Mouse (Mus musculus) embryonic facial prominence, embryonic 13.5 days (tissue): ENCODE results near the gene Syne2. TPM values are rescaled to one million over a fixed set of nuclear protein-coding genes. Genes with fewer than 3 reads are reported as not detected.

Experiments
- ATAC-seq: fragments of 200-750 bp; cut with Nextera tagmentation; 2 replicates; pipeline ENCODE4 v1.8.0; 2017; ENCODE audit warnings: low read depth; ENCODE audit not compliant: insufficient number of reproducible peaks, insufficient read depth, low FRiP score, low TSS enrichment
- H3K27ac ChIP-seq: fragments of 300-500 bp; sonication (generic); 2 replicates; pipeline ENCODE4 v1.5.1; 2015; ENCODE audit warnings: moderate library complexity, mild to moderate bottlenecking, inconsistent platforms
- H3K27me3 ChIP-seq: fragments of 300-500 bp; sonication (generic); 2 replicates; pipeline ENCODE4 v1.6.1; 2015; ENCODE audit warnings: mild to moderate bottlenecking, inconsistent platforms
- H3K36me3 ChIP-seq: fragments of 300-500 bp; sonication (generic); 2 replicates; pipeline ENCODE4 v1.6.1; 2015; ENCODE audit warnings: mild to moderate bottlenecking, inconsistent platforms
- H3K4me1 ChIP-seq: fragments of 300-500 bp; sonication (generic); 2 replicates; pipeline ENCODE4 v1.6.1; 2015; ENCODE audit warnings: inconsistent platforms
- H3K4me2 ChIP-seq: fragments of 300-500 bp; sonication (generic); 2 replicates; pipeline ENCODE4 v1.6.1; 2015; ENCODE audit warnings: moderate library complexity, mild to moderate bottlenecking, inconsistent platforms
- H3K4me3 ChIP-seq: fragments of 300-500 bp; sonication (generic); 2 replicates; pipeline ENCODE4 v1.5.1; 2015; ENCODE audit warnings: mild to moderate bottlenecking, inconsistent platforms
- H3K9ac ChIP-seq: fragments of 300-500 bp; sonication (generic); 2 replicates; pipeline ENCODE4 v1.6.1; 2015; ENCODE audit warnings: mild to moderate bottlenecking, inconsistent platforms
- H3K9me3 ChIP-seq: fragments of 300-500 bp; sonication (generic); 2 replicates; pipeline ENCODE4 v1.6.1; 2016; ENCODE audit warnings: inconsistent platforms
- WGBS: fragments of 180-500 bp; shearing (Covaris S2); methylation state at CpG from one replicate; pipeline ENCODE4 v1.1.7; 2015; ENCODE audit warnings: mixed read lengths; 5-methylcytosine and 5-hydroxymethylcytosine counted together
- polyA plus RNA-seq: library from polyadenylated mRNA; unstranded; fragments of >200 nt; fragmentation: Nextera tagmentation; extraction: Ambion mirVana; gene quantifications from 2 replicates; pipeline ENCODE4 v1.2.1, GENCODE M21; 2015

Gene Syne2
- polyA plus RNA-seq, 1 experiment from 2014 or later: 67.0 TPM

DNA sequence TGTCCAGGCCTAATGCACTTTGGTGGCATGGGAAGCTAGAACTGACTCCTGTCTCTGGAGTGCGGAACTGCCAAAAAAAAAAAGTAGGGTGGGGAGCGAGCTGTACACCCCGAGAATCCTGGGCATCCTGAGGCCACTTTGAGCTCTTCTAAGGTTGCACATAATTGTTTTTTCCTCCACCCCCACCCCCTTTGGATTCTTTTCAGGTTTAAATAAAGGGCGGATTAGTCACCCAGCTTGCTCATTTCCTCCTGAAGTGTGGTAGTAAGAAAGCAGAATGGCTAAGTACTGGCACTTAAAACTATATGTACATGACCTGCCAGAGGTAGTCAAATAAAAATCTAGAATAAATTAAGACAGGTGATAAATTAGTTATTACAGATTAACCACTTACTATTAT, 195.5 kb downstream of the Syne2 start:
- Histone ChIP-seq H3K9me3 (no peaks in the 10 kb centered on the region), H3K36me3 (peaks cover 5% of the 10 kb centered on the region; the same call in 1 of the 2 replicates), H3K27ac (no peak overlapping the region), H3K9ac (no peak overlapping the region), H3K4me2 (no peak overlapping the region), H3K27me3 (no peaks in the 10 kb centered on the region), H3K4me3 (no peak overlapping the region), H3K4me1 (0 out of 2 replicates have a peak, but pooled peaks cover 4% of the 10 kb centered on the region)
- 48% methylated on average over 4 of the region's 4 CpGs for WGBS
- ATAC-seq: no peak

DNA sequence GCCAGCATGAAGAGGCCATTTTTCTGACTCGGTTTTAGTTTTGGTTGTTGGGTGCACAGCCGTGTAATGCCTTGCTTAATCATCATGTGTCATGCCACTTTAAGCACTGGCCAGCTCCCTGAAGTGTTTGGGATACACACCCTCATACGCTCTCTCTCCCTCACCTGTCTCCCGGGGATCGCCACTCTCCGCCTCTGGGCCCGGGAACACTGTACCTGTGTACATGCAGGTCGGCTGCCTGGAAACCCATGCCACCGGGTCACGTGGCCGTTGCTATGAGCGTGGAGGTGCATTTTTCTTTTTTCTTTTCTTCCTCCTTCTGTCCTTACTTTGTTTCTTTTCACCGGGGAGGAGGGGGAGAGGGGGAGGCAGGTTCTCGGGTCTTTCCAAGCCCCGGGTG, 197.1 kb downstream of the Syne2 start:
- Histone ChIP-seq H3K4me3 (no peak overlapping the region), H3K27me3 (no peaks in the 10 kb centered on the region), H3K36me3 (peaks cover 14% of the 10 kb centered on the region; the same call in 1 of the 2 replicates), H3K9me3 (no peaks in the 10 kb centered on the region), H3K4me1 (0 out of 2 replicates have a peak, but pooled peaks cover 4% of the 10 kb centered on the region), H3K9ac (no peak overlapping the region), H3K4me2 (no peak overlapping the region), H3K27ac (peak overlapping the region; percentile 57)
- 77% methylated on average over 15 of the region's 15 CpGs for WGBS
- no peak for ATAC-seq

DNA sequence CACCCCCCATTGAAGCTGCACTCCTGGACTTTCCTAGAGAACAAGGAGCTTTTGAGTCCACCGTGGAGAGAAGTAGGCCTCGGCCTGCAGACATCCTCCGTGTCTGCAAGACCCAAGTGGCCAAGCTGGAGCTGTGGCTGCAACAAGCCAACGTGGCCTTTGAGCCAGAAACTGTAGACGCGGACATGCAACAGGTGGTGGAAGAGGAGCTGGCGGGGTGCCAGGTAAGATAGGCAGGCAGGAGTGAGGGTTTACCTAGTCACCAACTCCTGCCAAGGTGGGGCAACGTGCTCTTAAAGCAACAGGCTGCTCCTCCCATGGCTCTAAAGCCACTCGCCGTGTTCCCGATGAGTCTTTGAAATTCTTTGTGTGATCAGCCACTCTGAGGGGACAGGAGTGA, 197.6 kb downstream of the Syne2 start:
- peaks cover 18% of the 10 kb centered on the region; the same call in 1 of the 2 replicates for H3K36me3 ChIP-seq
- H3K4me2 ChIP-seq: no peak overlapping the region
- no peak overlapping the region for H3K4me3 ChIP-seq
- no peaks in the 10 kb centered on the region for H3K27me3 ChIP-seq
- WGBS: 75% methylated on average over 11 of the region's 11 CpGs
- no peak overlapping the region for H3K9ac ChIP-seq
- 0 out of 2 replicates have a peak, but pooled peaks cover 4% of the 10 kb centered on the region for H3K4me1 ChIP-seq
- no peaks in the 10 kb centered on the region for H3K9me3 ChIP-seq
- no peak for ATAC-seq
- H3K27ac ChIP-seq: peak overlapping the region; percentile 57; the same call in 1 of the 2 replicates

DNA sequence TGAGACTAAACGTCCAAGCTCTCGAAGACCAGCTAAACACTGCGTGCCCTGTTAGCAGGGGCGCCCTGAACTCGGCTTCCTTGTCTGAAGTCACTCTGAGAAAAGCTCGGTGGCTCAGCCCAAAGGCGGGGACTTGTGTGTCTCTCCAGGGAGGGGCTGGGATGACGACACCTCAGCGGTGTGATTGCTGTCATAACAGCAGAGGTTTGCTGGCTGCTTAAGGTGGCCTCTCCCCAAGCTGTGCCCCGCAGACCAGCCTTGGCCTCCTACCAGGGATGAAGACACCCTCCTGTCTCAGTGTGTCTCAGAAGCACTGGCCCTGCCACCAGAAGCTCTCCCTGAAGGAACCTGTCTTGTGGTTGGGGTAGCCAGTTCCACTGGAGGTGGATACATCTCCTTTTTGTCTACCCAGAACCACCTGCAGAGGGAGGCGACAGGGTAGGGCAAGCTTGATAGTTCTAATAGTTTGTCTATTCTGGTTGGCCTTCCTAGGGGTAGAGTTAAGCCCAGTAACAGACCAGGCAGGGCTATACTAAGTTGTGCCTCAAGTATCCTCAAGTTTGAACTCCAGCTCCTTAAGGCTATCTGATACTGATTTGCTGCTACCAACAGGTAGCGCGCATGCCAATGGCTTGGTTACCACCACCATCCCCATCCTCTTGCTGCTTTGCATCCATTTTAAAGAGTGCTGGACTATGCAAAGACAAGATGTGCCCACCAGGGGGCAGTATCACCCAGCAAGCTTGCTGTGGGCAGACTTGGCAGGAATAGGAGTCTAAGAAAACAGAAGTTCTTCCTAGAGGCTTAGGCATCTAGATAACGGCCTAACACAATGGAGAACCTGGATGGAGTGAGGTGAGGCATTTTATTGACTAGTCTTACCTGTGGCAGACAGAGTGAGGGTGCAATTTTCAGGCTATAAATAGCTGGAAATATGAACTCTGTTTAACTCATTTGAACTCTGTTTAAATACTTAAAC, 198.5 kb downstream of the Syne2 start:
- Histone ChIP-seq H3K9ac (no peak overlapping the region), H3K4me2 (no peak overlapping the region), H3K4me3 (no peak overlapping the region), H3K27ac (no peak overlapping the region), H3K27me3 (no peaks in the 10 kb centered on the region), H3K4me1 (0 out of 2 replicates have a peak, but pooled peaks cover 4% of the 10 kb centered on the region), H3K9me3 (no peaks in the 10 kb centered on the region), H3K36me3 (peaks cover 19% of the 10 kb centered on the region; the same call in 1 of the 2 replicates)
- no peak for ATAC-seq
- 81% methylated on average over 14 of the region's 14 CpGs for WGBS

DNA sequence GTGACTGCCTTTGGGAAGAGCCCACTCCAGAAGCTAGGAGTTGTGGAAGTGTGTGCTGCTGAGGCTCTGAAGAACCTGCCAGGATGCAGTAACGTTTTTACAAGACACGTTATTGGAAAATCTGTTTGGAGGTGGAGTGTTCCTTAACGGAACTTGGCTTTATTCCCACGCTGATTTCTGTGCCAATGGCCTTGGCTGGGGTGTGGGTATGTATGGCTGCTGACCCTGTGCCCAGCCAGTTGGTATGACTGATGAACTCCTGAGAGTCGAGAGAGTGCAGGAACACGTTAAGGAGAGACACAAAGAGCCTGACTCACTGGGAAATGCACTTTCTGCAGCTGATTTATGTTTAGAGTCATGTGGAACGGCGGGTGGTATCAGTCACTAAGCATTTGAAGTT, 200.7 kb downstream of the Syne2 start:
- Histone ChIP-seq H3K36me3 (peaks cover 37% of the 10 kb centered on the region), H3K9me3 (no peaks in the 10 kb centered on the region), H3K27ac (no peak overlapping the region), H3K4me2 (no peak overlapping the region), H3K27me3 (no peaks in the 10 kb centered on the region), H3K4me1 (0 out of 2 replicates have a peak, but pooled peaks cover 4% of the 10 kb centered on the region), H3K9ac (no peak overlapping the region), H3K4me3 (no peak overlapping the region)
- 73% methylated on average over 8 of the region's 8 CpGs for WGBS
- ATAC-seq: no peak

DNA sequence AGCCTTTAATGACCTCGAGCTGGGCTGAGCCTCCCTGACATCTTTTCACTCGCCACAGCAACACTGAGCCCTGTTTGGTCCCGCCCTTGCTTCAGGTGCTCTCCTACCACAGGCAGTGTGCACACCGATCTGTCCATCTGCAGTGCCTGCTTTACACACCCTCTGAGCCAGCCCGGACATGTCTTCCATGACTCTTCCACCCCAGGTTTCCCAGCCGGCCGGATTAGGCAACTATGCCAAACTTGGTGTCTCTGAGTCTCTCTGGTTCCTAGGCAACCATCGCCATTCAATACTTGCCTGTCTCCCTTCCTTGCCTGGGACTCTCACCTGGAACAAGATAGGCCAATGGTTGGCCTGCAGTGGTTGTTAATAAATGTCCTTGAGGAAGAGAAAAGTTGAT, 224.4 kb downstream of the Syne2 start:
- Histone ChIP-seq H3K27me3 (no peaks in the 10 kb centered on the region), H3K4me1 (no peaks in the 10 kb centered on the region), H3K36me3 (peaks cover 56% of the 10 kb centered on the region), H3K9me3 (no peaks in the 10 kb centered on the region), H3K27ac (no peak overlapping the region), H3K9ac (no peak overlapping the region), H3K4me2 (no peak overlapping the region), H3K4me3 (no peak overlapping the region)
- 72% methylated on average over 8 of the region's 8 CpGs for WGBS
- ATAC-seq: no peak

DNA sequence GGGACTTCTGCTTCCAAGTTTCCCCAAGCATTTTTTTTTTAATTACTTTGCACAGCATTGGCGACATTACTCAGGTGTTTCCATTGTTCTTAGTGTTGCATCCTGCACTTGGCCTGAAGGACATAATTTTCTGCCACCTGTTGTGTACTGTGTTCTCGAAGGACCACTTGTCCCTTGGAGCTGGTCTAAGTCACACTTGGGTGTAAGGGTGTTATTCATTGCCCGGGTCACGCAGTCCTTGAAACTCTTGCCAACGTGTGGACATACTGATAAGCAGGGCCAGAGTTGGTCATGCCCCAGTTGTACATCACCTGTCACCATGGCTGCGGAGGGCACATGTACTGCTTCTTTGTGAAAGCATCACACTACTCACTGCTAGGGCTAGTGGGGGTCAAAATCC, 228.6 kb downstream of the Syne2 start:
- no peaks in the 10 kb centered on the region for H3K9me3 ChIP-seq
- peaks cover 33% of the 10 kb centered on the region for H3K36me3 ChIP-seq
- no peak overlapping the region for H3K27ac ChIP-seq
- ATAC-seq: no peak
- H3K4me2 ChIP-seq: no peak overlapping the region
- no peaks in the 10 kb centered on the region for H3K4me1 ChIP-seq
- H3K9ac ChIP-seq: no peak overlapping the region
- 90% methylated on average over 6 of the region's 6 CpGs for WGBS
- H3K4me3 ChIP-seq: no peak overlapping the region
- no peaks in the 10 kb centered on the region for H3K27me3 ChIP-seq

DNA sequence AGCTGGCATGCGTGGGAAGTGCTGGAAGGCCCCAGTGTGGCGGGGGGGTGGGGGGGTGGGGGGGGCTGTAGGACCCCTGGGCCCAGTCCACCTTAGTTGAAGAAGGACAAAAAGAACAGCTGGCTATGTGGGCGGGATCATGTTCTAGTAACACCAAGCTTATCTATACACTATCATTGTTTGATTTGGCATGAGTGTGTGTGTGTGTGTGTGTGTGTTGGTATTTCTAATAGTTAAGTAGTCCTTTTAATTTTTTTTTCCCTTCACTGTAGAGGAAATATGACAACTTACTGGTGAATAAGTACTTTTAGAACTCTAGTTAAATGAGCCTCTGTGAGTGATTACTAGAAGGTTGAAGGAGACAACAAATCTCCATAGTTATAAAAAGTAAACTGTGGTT, 230.0 kb downstream of the Syne2 start:
- no peak for ATAC-seq
- H3K36me3 ChIP-seq: peaks cover 32% of the 10 kb centered on the region
- no peak overlapping the region for H3K9ac ChIP-seq
- WGBS: 78% methylated on average over 3 of the region's 3 CpGs
- no peaks in the 10 kb centered on the region for H3K27me3 ChIP-seq
- H3K4me3 ChIP-seq: no peak overlapping the region
- no peak overlapping the region for H3K4me2 ChIP-seq
- no peaks in the 10 kb centered on the region for H3K4me1 ChIP-seq
- H3K27ac ChIP-seq: no peak overlapping the region
- no peaks in the 10 kb centered on the region for H3K9me3 ChIP-seq

DNA sequence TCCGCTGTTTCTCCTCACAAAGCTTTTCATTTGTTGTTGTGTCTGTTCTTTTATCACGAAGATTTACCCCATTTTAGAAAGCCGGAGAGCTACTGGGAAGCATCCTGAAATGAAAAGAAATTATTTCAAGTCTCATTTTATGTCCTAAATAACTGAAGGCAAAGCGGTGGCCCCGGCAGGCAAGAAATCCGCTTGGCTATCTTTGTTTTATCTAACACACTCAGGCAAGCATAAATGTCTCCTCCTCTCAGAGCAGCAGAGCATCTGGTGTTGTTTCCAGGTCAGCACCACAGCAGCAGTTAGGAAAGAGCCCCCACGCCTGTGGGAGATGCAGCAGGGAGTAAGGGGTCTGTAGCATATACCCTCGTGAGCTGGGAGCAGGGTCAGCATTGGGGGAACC, 230.7 kb downstream of the Syne2 start:
- no peak for ATAC-seq
- Histone ChIP-seq H3K27ac (no peak overlapping the region), H3K9me3 (no peaks in the 10 kb centered on the region), H3K4me2 (no peak overlapping the region), H3K4me3 (no peak overlapping the region), H3K9ac (no peak overlapping the region), H3K4me1 (no peaks in the 10 kb centered on the region), H3K27me3 (no peaks in the 10 kb centered on the region), H3K36me3 (peaks cover 27% of the 10 kb centered on the region)
- 82% methylated on average over 8 of the region's 8 CpGs for WGBS

DNA sequence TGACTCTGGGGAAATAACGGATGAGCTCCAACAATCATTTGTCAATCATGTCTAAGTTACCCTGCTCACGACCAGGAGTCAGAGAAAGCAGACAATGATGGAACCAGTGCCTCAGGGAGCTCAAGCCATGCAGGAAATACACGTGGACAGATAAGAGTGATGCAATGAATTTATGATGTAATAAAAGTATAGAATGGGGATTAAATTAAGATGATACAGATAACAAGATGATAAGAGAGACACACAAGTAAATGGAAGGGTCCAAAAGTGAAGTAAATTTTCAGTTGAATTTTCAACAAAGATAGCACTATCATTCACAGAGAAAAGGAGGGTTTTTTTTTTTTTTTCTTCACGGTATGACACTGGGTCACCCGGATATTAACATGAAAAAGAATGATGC, 231.4 kb downstream of the Syne2 start:
- Histone ChIP-seq H3K4me1 (no peaks in the 10 kb centered on the region), H3K9ac (no peak overlapping the region), H3K27ac (no peak overlapping the region), H3K36me3 (peaks cover 24% of the 10 kb centered on the region), H3K4me3 (no peak overlapping the region), H3K4me2 (no peak overlapping the region), H3K27me3 (no peaks in the 10 kb centered on the region), H3K9me3 (no peaks in the 10 kb centered on the region)
- 70% methylated on average over 5 of the region's 5 CpGs for WGBS
- no peak for ATAC-seq

DNA sequence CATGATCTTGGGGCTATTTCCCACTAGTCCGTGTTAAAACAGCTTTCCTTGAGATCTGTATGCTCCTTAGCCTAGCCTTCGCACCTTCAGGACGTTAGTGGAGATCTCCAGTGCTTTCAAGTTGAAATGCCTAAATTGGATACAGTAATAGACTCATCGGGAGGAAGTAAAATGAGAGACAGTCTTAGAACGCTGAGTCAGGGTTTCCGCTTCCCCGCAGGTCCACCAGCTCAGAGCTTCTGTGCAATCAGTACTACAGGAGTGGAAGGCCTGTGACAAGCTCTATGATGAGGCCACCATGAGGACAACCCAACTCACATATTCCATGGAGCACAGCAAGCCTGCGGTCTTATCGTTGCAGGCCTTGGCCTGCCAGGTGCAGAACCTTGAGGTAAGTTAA, 233.9 kb downstream of the Syne2 start:
- WGBS: 86% methylated on average over 9 of the region's 9 CpGs
- no peak overlapping the region for H3K27ac ChIP-seq
- no peaks in the 10 kb centered on the region for H3K9me3 ChIP-seq
- peaks cover 28% of the 10 kb centered on the region for H3K36me3 ChIP-seq
- H3K27me3 ChIP-seq: no peaks in the 10 kb centered on the region
- no peak overlapping the region for H3K9ac ChIP-seq
- ATAC-seq: no peak
- no peak overlapping the region for H3K4me2 ChIP-seq
- H3K4me1 ChIP-seq: no peaks in the 10 kb centered on the region
- no peak overlapping the region for H3K4me3 ChIP-seq

DNA sequence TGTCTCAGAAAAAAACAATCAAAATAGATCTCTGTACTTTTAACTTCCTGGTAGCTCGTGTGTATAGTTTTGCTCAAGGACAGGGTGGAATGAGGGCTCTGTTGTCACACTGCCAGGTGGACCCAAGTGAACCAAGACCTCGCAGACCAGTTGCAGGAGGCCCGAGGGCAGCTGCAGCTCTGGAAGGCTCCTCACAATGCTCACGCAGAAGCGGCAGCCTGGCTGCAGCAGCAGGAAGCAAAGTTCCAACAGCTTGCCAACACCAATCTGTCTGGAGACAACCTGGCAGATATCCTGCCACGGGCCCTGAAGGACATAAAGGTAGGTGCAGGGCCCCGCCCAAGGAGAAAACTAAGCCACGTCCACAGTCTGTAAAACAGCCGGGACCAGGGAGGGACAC, 236.7 kb downstream of the Syne2 start:
- Histone ChIP-seq H3K36me3 (peaks cover 30% of the 10 kb centered on the region), H3K4me2 (no peak overlapping the region), H3K27ac (no peak overlapping the region), H3K4me1 (no peaks in the 10 kb centered on the region), H3K9ac (no peak overlapping the region), H3K9me3 (no peaks in the 10 kb centered on the region), H3K27me3 (no peaks in the 10 kb centered on the region), H3K4me3 (no peak overlapping the region)
- no peak for ATAC-seq
- 89% methylated on average over 9 of the region's 9 CpGs for WGBS
